Mouse (Mus musculus) CH12.LX (cell line): ENCODE results near the gene Il6ra. TPM values are rescaled to one million over a fixed set of nuclear protein-coding genes. Genes with fewer than 3 reads are reported as not detected.

Experiments used
- DNase-seq: peaks from one replicate; pipeline ENCODE4 v3.0.0-alpha.2; 2013; ENCODE audit errors: extremely low read depth
- H3K27ac ChIP-seq: 2 replicates; pipeline ENCODE4 v1.5.1; 2012; ENCODE audit warnings: low read depth, mild to moderate bottlenecking, control low read depth, moderate library complexity; ENCODE audit not compliant: insufficient read depth
- H3K27me3 ChIP-seq: replicated peaks from 2 replicates; pipeline ENCODE3; 2012; ENCODE audit warnings: inconsistent platforms
- H3K36me3 ChIP-seq, 2 experiments: replicated peaks in 1 of 2; 2 replicates each; pipeline versions ENCODE3 to v1.6.1; 2012; ENCODE audit warnings: inconsistent platforms in 1 of 2, low read length in 1 of 2, mild to moderate bottlenecking in 1 of 2, mixed read lengths in 1 of 2, moderate library complexity in 1 of 2; ENCODE audit not compliant: control insufficient read depth in 1 of 2, insufficient read depth in 1 of 2
- H3K4me1 ChIP-seq, 2 experiments: 2 replicates each; pipeline ENCODE4 v1.6.1; 2012; ENCODE audit warnings: inconsistent platforms in 1 of 2, moderate library complexity in 1 of 2; ENCODE audit not compliant: insufficient read depth in 2 of 2, control insufficient read depth in 1 of 2
- H3K4me2 ChIP-seq: 2 replicates; pipeline ENCODE4 v1.6.1; 2012; ENCODE audit warnings: low read depth, mild to moderate bottlenecking, control low read depth; ENCODE audit not compliant: poor library complexity, insufficient read depth, severe bottlenecking
- H3K4me3 ChIP-seq, 3 experiments: fragments of 150-350 bp in 1 of 3; sonication (generic) in 1 of 3; replicated peaks in 1 of 3; 2 replicates each; pipeline versions ENCODE3 to v1.5.1; 2011 to 2012; ENCODE audit warnings: low read depth in 2 of 3, low read length in 2 of 3, mild to moderate bottlenecking in 2 of 3, moderate library complexity in 2 of 3, control low read depth in 1 of 3, improper control_type of control experiment in 1 of 3, inconsistent platforms in 1 of 3, mixed read lengths in 1 of 3; ENCODE audit not compliant: poor library complexity in 1 of 3
- H3K79me2 ChIP-seq: replicated peaks from 2 replicates; pipeline ENCODE4 v1.6.1; 2012; ENCODE audit warnings: mild to moderate bottlenecking, moderate library complexity; ENCODE audit not compliant: control insufficient read depth, poor library complexity, insufficient read depth, severe bottlenecking; ENCODE audit errors: extremely low read depth
- H3K9ac ChIP-seq: 2 replicates; pipeline ENCODE4 v1.6.1; 2012; ENCODE audit warnings: low read depth, mild to moderate bottlenecking, control low read depth, moderate library complexity; ENCODE audit not compliant: insufficient read depth
- H3K9me3 ChIP-seq: replicated peaks from 2 replicates; pipeline ENCODE3; 2012; ENCODE audit warnings: low read length, inconsistent platforms, mixed read lengths
- CHD2 ChIP-seq: IDR thresholded peaks from 2 replicates; pipeline ENCODE4 v1.6.1; 2011; ENCODE audit warnings: low read length, improper control_type of control experiment
- CTCF ChIP-seq, 2 experiments: IDR thresholded peaks in 1 of 2; conservative IDR thresholded peaks in 1 of 2; 2 replicates each; pipeline ENCODE4 v1.5.1; 2011 to 2012; ENCODE audit warnings: low read depth in 2 of 2, low read length in 2 of 2, improper control_type of control experiment in 1 of 2, inconsistent platforms in 1 of 2, mild to moderate bottlenecking in 1 of 2, moderate library complexity in 1 of 2
- ELF1 ChIP-seq: IDR thresholded peaks from 2 replicates; pipeline ENCODE4 v1.6.1; 2014; ENCODE audit warnings: low read depth, mild to moderate bottlenecking, inconsistent platforms, low read length, improper control_type of control experiment
- ETS1 ChIP-seq: conservative IDR thresholded peaks from 2 replicates; pipeline ENCODE4 v1.6.1; 2012; ENCODE audit warnings: low read depth, mild to moderate bottlenecking, inconsistent platforms, low read length, improper control_type of control experiment, moderate library complexity
- GABPA ChIP-seq: IDR thresholded peaks from 2 replicates; pipeline ENCODE4 v1.6.1; 2012; ENCODE audit warnings: low read depth, low read length, improper control_type of control experiment, inconsistent platforms; ENCODE audit not compliant: insufficient replicate concordance
- HCFC1 ChIP-seq: IDR thresholded peaks from 2 replicates; pipeline ENCODE4 v1.6.1; 2012; ENCODE audit warnings: low read depth, mild to moderate bottlenecking, inconsistent platforms, low read length, improper control_type of control experiment
- JUND ChIP-seq: conservative IDR thresholded peaks from 2 replicates; pipeline ENCODE4 v1.6.1; 2011; ENCODE audit warnings: low read depth, low read length, improper control_type of control experiment
- KAT2A ChIP-seq: IDR thresholded peaks from 2 replicates; pipeline ENCODE4 v1.6.1; 2012; ENCODE audit warnings: low read length, improper control_type of control experiment, inconsistent platforms; ENCODE audit not compliant: insufficient replicate concordance
- MAZ ChIP-seq: IDR thresholded peaks from 2 replicates; pipeline ENCODE4 v1.6.1; 2012; ENCODE audit warnings: low read depth, mild to moderate bottlenecking, inconsistent platforms, low read length, improper control_type of control experiment, moderate library complexity
- MEF2A ChIP-seq: IDR thresholded peaks from 2 replicates; pipeline ENCODE4 v1.6.1; 2014; ENCODE audit warnings: low read depth, mild to moderate bottlenecking, inconsistent platforms, low read length, improper control_type of control experiment, borderline replicate concordance
- MYC ChIP-seq: IDR thresholded peaks from 2 replicates; pipeline ENCODE4 v1.6.1; 2011; ENCODE audit warnings: low read depth, mild to moderate bottlenecking, improper control_type of control experiment, low read length
- NELFE ChIP-seq: IDR thresholded peaks from 2 replicates; pipeline ENCODE4 v1.6.1; 2011; ENCODE audit warnings: low read depth, low read length, improper control_type of control experiment
- POLR2A ChIP-seq: IDR thresholded peaks from 2 replicates; pipeline ENCODE4 v1.6.1; 2011; ENCODE audit warnings: low read depth, mild to moderate bottlenecking, improper control_type of control experiment, low read length
- RAD21 ChIP-seq: IDR thresholded peaks from 2 replicates; pipeline ENCODE4 v1.6.1; 2011; ENCODE audit warnings: low read depth, mild to moderate bottlenecking, low read length, improper control_type of control experiment, moderate library complexity
- SIN3A ChIP-seq: IDR thresholded peaks from 2 replicates; pipeline ENCODE4 v1.6.1; 2012; ENCODE audit warnings: low read length, improper control_type of control experiment, inconsistent platforms
- SMC3 ChIP-seq: IDR thresholded peaks from 2 replicates; pipeline ENCODE4 v1.6.1; 2011; ENCODE audit warnings: low read depth, low read length, improper control_type of control experiment
- TBP ChIP-seq: conservative IDR thresholded peaks from 2 replicates; pipeline ENCODE4 v1.6.1; 2011; ENCODE audit warnings: low read depth, low read length, improper control_type of control experiment
- USF1 ChIP-seq: IDR thresholded peaks from 2 replicates; pipeline ENCODE4 v1.6.1; 2014; ENCODE audit warnings: low read depth, mild to moderate bottlenecking, inconsistent platforms, low read length, improper control_type of control experiment
- ZKSCAN1 ChIP-seq: IDR thresholded peaks from 2 replicates; pipeline ENCODE4 v1.6.1; 2012; ENCODE audit warnings: low read depth, inconsistent platforms, low read length, improper control_type of control experiment, borderline replicate concordance
- dilution Hi-C: fragments of 300-500 bp; cut with MboI; formaldehyde crosslinking; loops from 2 replicates; pipeline ENCODE4 v1.14.3; 2020; ENCODE audit warnings: low sequenced_read_pairs; ENCODE audit not compliant: extremely low pct_unique_long_range_greater_than_20kb, extremely low pct_ligation_motif_present
- in situ Hi-C: fragments of 300-500 bp; cut with MboI; formaldehyde crosslinking; loops from 3 replicates; pipeline ENCODE4 v1.14.3; 2019; ENCODE audit warnings: low sequenced_read_pairs, low pct_ligation_motif_present, low pct_unique_long_range_greater_than_20kb, mixed read lengths
- polyA plus RNA-seq: library from polyadenylated mRNA; unstranded; fragments of >175 nt; gene quantifications from 2 replicates; pipeline ENCODE4 v1.2.1, GENCODE M21; 2012; ENCODE audit warnings: low read depth; ENCODE audit not compliant: insufficient read length
- total RNA-seq, 2 experiments: library from RNA; depleted of rRNA; stranded (reverse); fragments of 300-350 nt in 1 of 2; fragments of >200 nt in 1 of 2; gene quantifications; 2 replicates each; pipeline ENCODE4 v1.2.3; 2012 to 2014

Il6ra gene
- total and polyA plus RNA-seq, 3 experiments, result 1.4 to 4.8 (median 1.6) TPM

DNA sequence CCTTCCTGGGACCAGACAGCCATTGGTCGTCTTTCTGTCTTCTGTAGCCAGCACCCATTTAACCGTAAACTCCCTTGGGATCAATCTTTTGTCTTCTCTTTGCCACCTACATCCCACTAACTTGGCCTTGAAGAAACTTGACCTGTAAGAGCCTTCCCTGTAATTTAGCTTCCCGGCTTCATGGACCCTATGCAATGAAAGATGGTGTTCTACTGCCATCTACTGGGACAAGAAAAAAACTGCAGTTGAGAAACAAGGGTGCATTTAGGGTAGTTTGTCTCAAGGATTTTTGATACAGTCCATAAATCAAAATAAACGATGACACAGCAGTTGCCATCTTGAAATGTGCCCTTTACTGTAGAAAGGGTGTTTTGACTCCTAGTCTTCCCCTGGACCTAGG lies 54.9 kb downstream of the Il6ra start (continued):
- TF ChIP-seq NELFE (0 out of 2 replicates have a peak, but pooled peaks have one; percentile 33), ZKSCAN1 (no peak), ETS1 (no peak), HCFC1 (no peak), MYC (0 out of 2 replicates have a peak, but pooled peaks have one; percentile 40), CTCF (conservative IDR thresholded peaks at IDR 0.05 in 1 of 2, IDR thresholded peaks at IDR 0.05 in 1 of 2; ENCODE audit: low read depth in 2 of 2, low read length in 2 of 2) (peak; percentile 76 to 95), TBP (no peak), MAZ (no peak), SIN3A (peak; percentile 41; the same call in 1 of the 2 replicates), MEF2A (0 out of 2 replicates have a peak, but pooled peaks have one; percentile 22), RAD21 (no peak; the same call in none of the 2 replicates), JUND (0 out of 2 replicates have a peak, but pooled peaks have one; percentile 48), CHD2 (no peak), USF1 (no peak)

DNA sequence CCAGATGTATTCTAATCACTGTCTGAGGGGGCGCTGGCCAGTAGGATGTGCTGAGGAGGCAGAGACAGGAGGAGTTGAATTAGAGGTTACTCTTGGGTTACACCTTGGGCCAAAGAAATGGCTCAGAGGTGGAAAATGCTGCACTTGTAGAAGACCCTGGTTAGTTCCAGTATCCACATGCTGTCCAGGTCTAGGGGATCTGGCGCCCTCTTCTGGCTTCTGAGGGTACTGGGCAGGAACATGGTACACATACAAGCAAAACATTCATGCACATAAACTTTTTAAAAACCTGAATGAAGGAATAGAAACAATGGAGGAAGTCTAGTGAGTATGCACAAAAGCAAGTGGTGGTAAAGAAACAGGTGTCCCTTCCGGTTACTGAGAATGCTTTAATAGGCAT lies 55.6 kb downstream of the Il6ra start:
- Histone ChIP-seq H3K79me2 (no peaks in the 10 kb centered on the region), H3K27me3 (peaks cover 2% of the 10 kb centered on the region), H3K9me3 (peaks cover 6% of the 10 kb centered on the region), H3K4me3 (no peak overlapping the region), H3K4me1 (peaks cover 17 to 40% of the 10 kb centered on the region in 2 experiments), H3K36me3 (no peaks in the 10 kb centered on the region), H3K9ac (no peak overlapping the region), H3K4me2 (no peak overlapping the region), H3K27ac (no peak overlapping the region)
- TF ChIP-seq CTCF (conservative IDR thresholded peaks at IDR 0.05 in 1 of 2, IDR thresholded peaks at IDR 0.05 in 1 of 2; ENCODE audit: low read depth in 2 of 2, low read length in 2 of 2), result peak; percentile 46 to 51; a peak in 3 of 4 replicates
- no peak for TF ChIP-seq KAT2A
- peak; percentile 27; the same call in 1 of the 2 replicates for TF ChIP-seq SMC3
- in situ Hi-C loops, result no loop called here
- dilution Hi-C loops, result no loop called here
- DNase-seq, result no peak

DNA sequence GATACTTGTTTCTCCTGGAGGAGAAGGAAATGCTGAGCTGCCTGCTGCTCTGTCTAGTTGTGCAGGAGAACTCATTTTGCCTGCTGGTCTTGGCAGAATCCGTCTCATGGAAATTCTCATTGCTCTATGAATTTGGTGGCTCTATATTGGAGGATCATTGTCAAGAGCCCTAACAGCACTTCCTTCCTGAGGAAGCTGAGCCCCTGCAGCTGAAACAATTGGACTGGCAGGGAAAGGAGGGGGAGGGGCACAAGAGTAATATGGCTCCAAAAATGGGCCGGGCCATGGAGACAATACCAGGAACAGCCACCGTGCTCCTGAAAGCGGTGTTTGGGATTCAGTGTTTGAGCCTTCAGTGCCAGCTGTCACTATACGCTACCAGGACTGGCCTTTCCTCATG lies 59.2 kb downstream of the Il6ra start:
- dilution Hi-C loops (no loop called here), in situ Hi-C loops (loop anchor here (5.0 kb wide), 1 partner anchor 66 kb away; no protein-coding TSS in a partner anchor)
- no peak overlapping the region for H3K4me3 ChIP-seq
- peaks cover 2% of the 10 kb centered on the region for H3K27me3 ChIP-seq
- no peak overlapping the region for H3K4me2 ChIP-seq
- H3K9ac ChIP-seq, result no peak overlapping the region
- no peak for DNase-seq
- no peaks in the 10 kb centered on the region for H3K36me3 ChIP-seq
- peaks cover 6% of the 10 kb centered on the region for H3K9me3 ChIP-seq
- H3K4me1 ChIP-seq, result peaks cover 0 to 5% of the 10 kb centered on the region in 2 experiments; a peak in 2 of 4 replicates
- H3K79me2 ChIP-seq, result no peaks in the 10 kb centered on the region
- no peak overlapping the region for H3K27ac ChIP-seq
- TF ChIP-seq CTCF (conservative IDR thresholded peaks at IDR 0.05 in 1 of 2, IDR thresholded peaks at IDR 0.05 in 1 of 2; ENCODE audit: low read depth in 2 of 2, low read length in 2 of 2), result no peak
- TF ChIP-seq JUND, result no peak
- TF ChIP-seq ELF1, result no peak
- no peak for TF ChIP-seq GABPA
- TF ChIP-seq MAZ, result no peak
- TF ChIP-seq POLR2A, result no peak
- TF ChIP-seq, all 38 proteins: peak for 0
